Mouse (Mus musculus) adrenal gland, adult 2 months (tissue): ENCODE measurements around the gene Slc38a10. TPM values are rescaled to one million over a fixed set of nuclear protein-coding genes. Genes with fewer than 3 reads are reported as not detected.

Experiments
- DNase-seq: peaks from one replicate; pipeline ENCODE4 v3.0.0; 2021
- microRNA-seq, 2 experiments: library from miRNA; unstranded; fragments of <30 nt; microRNA quantifications; one replicate each; pipeline ENCODE4 v1.2.0; 2021
- polyA plus RNA-seq: library from polyadenylated mRNA; depleted of rRNA; stranded (reverse); fragments of >200 nt; gene quantifications from 2 replicates; pipeline ENCODE4 v1.2.3, GENCODE M21; 2012; rRNA removed
- total RNA-seq, 2 experiments: library from RNA; stranded (reverse); gene quantifications; 2 replicates each; pipeline ENCODE4 v1.2.3; 2021

Slc38a10 gene
- total and polyA plus RNA-seq, 3 experiments = 119 to 148 (median 146) TPM

DNA sequence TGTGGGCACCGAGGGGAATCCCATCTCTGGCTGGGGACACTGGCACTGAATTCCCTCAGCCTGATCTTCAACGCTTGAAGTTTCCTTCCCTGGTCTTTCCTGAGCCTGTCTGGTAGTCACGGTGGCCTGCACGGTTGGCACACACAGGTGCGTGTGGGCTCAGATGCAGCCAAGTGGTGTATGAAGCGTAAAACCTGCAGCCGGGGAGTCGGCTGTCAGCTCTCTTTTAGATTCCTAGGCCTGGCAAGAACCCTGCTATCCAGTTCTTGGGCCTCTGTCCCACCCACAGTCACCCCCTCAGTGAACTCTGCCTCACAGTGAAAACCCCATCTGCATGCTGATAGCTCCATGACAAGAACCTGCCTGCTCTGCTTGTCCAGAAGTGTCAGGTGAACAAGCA, 90.5 kb downstream of the Slc38a10 start:
- DNase-seq = no peak

DNA sequence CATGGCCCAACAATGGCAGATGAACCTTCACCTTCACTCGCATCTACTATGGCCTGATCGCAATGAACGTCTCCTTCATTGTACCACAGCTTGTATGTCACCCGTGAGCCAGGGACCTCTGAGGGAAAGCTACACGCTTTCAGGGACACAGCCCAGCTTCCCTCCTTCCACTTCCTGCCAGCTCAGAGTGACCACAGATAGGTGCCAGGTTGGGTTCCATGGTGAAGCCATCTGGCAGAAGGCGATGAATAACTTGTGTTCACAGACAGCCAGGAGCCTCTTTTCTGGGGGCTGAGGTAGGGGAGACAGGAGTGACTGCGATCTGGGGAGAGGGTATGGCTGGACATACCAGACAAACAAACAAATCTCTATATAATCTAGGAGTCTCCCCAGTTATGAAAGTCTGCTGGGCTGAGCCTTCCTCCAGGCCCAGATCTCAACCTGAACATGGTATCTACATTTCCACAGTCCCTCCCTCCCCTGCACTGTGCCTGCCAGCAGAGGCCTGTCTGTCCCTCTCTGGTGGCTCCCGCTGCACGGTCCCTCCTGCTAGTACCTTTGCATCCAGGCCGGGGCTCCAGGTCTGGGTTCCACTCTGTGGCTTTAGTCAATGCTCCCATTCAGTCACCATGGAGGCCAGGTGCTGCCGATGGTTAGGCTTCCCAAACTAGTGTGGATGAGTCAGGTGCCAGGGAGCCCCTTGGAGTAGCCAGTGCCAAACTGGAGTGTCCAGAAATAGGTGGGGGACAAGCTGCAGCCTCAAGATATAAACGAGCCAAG, 95.0 kb downstream of the Slc38a10 start:
- DNase-seq = no peak

Small RNAs within 50 kb of the gene (microRNA-seq; reads per million reads assigned to microRNA genes)
- gene Gm25948 = 0 reads per million in 2 experiments

Other genes with a start within 250 kb of the Slc38a10 start
- 10 to 100 TPM; 26.0 to 34.9 TPM for gene Chmp6, start 237.9 kb downstream of the Slc38a10 start, total RNA-seq
- gene Chmp6, start 237.9 kb downstream of the Slc38a10 start, polyA plus RNA-seq = 56.8 and 66.5 TPM in 2 replicates
- gene Baiap2, start 208.6 kb downstream of the Slc38a10 start, total RNA-seq = 10 to 100 TPM; 17.0 to 23.2 TPM
- gene Baiap2, start 208.6 kb downstream of the Slc38a10 start, polyA plus RNA-seq = 42.3 and 46.7 TPM in 2 replicates
- gene Aatk, start 104.2 kb downstream of the Slc38a10 start, total RNA-seq = 10 to 100 TPM in 1 of 2 experiments, 1 to 10 TPM in 1; 9.9 to 15.5 TPM
- gene Aatk, start 104.2 kb downstream of the Slc38a10 start, polyA plus RNA-seq = 26.3 and 44.1 TPM in 2 replicates
- gene Cep131, start 64.5 kb downstream of the Slc38a10 start, total RNA-seq = 100 to 1,000 TPM in 1 of 2 experiments, 10 to 100 TPM in 1; 74.3 to 121 TPM
- 33.6 and 50.6 TPM in 2 replicates for gene Cep131, start 64.5 kb downstream of the Slc38a10 start, polyA plus RNA-seq
- gene Tepsin, start 52.6 kb downstream of the Slc38a10 start, total RNA-seq = 10 to 100 TPM; 10.2 to 14.4 TPM
- 53.9 and 61.2 TPM in 2 replicates for gene Tepsin, start 52.6 kb downstream of the Slc38a10 start, polyA plus RNA-seq
- 10 to 100 TPM; 47.5 to 76.2 TPM for gene Ndufaf8, start 52.4 kb downstream of the Slc38a10 start, total RNA-seq
- 78.1 and 85.2 TPM in 2 replicates for gene Ndufaf8, start 52.4 kb downstream of the Slc38a10 start, polyA plus RNA-seq
- 10 to 100 TPM in 1 of 2 experiments, 1 to 10 TPM in 1; 9.2 to 21.9 TPM for gene Bahcc1, start 81.6 kb upstream of the Slc38a10 start, total RNA-seq
- gene Bahcc1, start 81.6 kb upstream of the Slc38a10 start, polyA plus RNA-seq = 17.9 and 19.5 TPM in 2 replicates
- 1,000 to 10,000 TPM in 1 of 2 experiments, 100 to 1,000 TPM in 1; 913 to 1,618 TPM for gene Actg1, start 197.2 kb upstream of the Slc38a10 start, total RNA-seq
- gene Actg1, start 197.2 kb upstream of the Slc38a10 start, polyA plus RNA-seq = 531 and 632 TPM in 2 replicates
- gene Fscn2, start 210.2 kb upstream of the Slc38a10 start, total RNA-seq = under 1 TPM; 0.17 to 0.58 TPM
- 0.16 and 0.22 TPM in 2 replicates for gene Fscn2, start 210.2 kb upstream of the Slc38a10 start, polyA plus RNA-seq
- gene Faap100, start 227.4 kb upstream of the Slc38a10 start, total RNA-seq = 10 to 100 TPM; 17.6 to 24.1 TPM
- 192 and 223 TPM in 2 replicates for gene Faap100, start 227.4 kb upstream of the Slc38a10 start, polyA plus RNA-seq